Mouse (Mus musculus) heart, embryonic 16.5 days (tissue): ENCODE data around the gene Gabarapl2. TPM values are rescaled to one million over a fixed set of nuclear protein-coding genes. Genes with fewer than 3 reads are reported as not detected.

ENCODE experiments used
- ATAC-seq: fragments of 200-750 bp; cut with Nextera tagmentation; replicated peaks from 2 replicates; pipeline ENCODE4 v1.8.0; 2017; ENCODE audit warnings: moderate number of reproducible peaks; ENCODE audit not compliant: insufficient read depth, low FRiP score; ENCODE audit errors: extremely low read depth
- H3K27ac ChIP-seq: fragments of 300-500 bp; sonication (generic); 2 replicates; pipeline ENCODE4 v1.5.1; 2014; ENCODE audit warnings: mild to moderate bottlenecking, low read length, control low read depth, moderate library complexity
- H3K27me3 ChIP-seq: fragments of 300-500 bp; sonication (generic); 2 replicates; pipeline ENCODE4 v1.6.1; 2014; ENCODE audit warnings: low read length, mixed read lengths; ENCODE audit not compliant: control insufficient read depth, insufficient read depth
- H3K36me3 ChIP-seq: fragments of 300-500 bp; sonication (generic); 2 replicates; pipeline ENCODE4 v1.6.1; 2014; ENCODE audit not compliant: control insufficient read depth, insufficient read depth
- H3K4me1 ChIP-seq: fragments of 300-500 bp; sonication (generic); 2 replicates; pipeline ENCODE4 v1.6.1; 2014; ENCODE audit warnings: low read length, mixed read lengths; ENCODE audit not compliant: control insufficient read depth, insufficient read depth
- H3K4me2 ChIP-seq: fragments of 300-500 bp; sonication (generic); 2 replicates; pipeline ENCODE4 v1.6.1; 2014; ENCODE audit warnings: low read depth, mild to moderate bottlenecking, control low read depth, low read length
- H3K4me3 ChIP-seq: fragments of 300-500 bp; sonication (generic); 2 replicates; pipeline ENCODE4 v1.5.1; 2014; ENCODE audit warnings: mild to moderate bottlenecking, control low read depth, low read length
- H3K9ac ChIP-seq: fragments of 300-500 bp; sonication (generic); 2 replicates; pipeline ENCODE4 v1.6.1; 2014; ENCODE audit warnings: low read length, control low read depth
- H3K9me3 ChIP-seq: fragments of 300-500 bp; sonication (generic); replicated peaks from 2 replicates; pipeline ENCODE4 v1.6.1; 2016; ENCODE audit warnings: low read length; ENCODE audit not compliant: control insufficient read depth
- WGBS: fragments of 180-500 bp; shearing (Covaris S2); extraction: QIAGEN DNeasy Blood & Tissue Kit; methylation state at CpG from one replicate; pipeline ENCODE4 v1.1.7; 2014; 5-methylcytosine and 5-hydroxymethylcytosine counted together
- polyA plus RNA-seq: library from polyadenylated mRNA; unstranded; fragments of >200 nt; fragmentation: Nextera tagmentation; extraction: Ambion mirVana; gene quantifications from 2 replicates; pipeline ENCODE4 v1.2.1, GENCODE M21; 2015

The Gabarapl2 gene
- polyA plus RNA-seq, 1 experiment from 2014 or later: 211 TPM

GRCm38 (mm10) chr8:111943544-111943943 lies 3.0 kb downstream of the Gabarapl2 start:
- Histone ChIP-seq H3K4me3 (no peak overlapping the region), H3K27ac (no peak overlapping the region), H3K9ac (no peak overlapping the region), H3K36me3 (peaks cover 18% of the 10 kb centered on the region), H3K4me1 (peaks cover 14% of the 10 kb centered on the region), H3K27me3 (no peaks in the 10 kb centered on the region), H3K9me3 (no peaks in the 10 kb centered on the region), H3K4me2 (no peak overlapping the region)
- WGBS: 89% methylated on average over 2 of the region's 2 CpGs
- ATAC-seq: no peak

DNA sequence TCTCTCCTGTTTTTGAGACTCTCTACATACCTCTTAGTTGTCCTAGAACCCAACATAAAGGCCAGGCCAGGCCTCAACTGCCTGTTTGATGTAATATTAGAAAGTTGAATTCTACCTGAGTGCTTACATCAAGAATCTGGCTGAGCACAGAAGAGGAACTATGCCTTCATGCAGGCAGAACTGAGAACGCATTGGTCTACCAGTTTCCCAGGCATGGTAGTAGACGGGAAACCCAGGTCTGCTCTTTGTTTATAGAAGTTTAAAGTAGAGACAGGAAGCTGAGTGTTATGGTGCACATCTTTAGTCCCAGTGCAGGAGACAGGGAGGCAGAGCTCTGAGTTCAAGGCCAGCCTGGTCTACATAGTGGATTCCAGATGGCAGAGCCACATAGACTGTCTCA lies 6.6 kb downstream of the Gabarapl2 start:
- WGBS: 89% methylated on average over 2 of the region's 2 CpGs
- no peak overlapping the region for H3K9ac ChIP-seq

GRCm38 (mm10) chr8:111947954-111948353 lies 7.5 kb downstream of the Gabarapl2 start:
- no peak overlapping the region for H3K4me3 ChIP-seq
- H3K4me2 ChIP-seq: no peak overlapping the region
- H3K9me3 ChIP-seq: no peaks in the 10 kb centered on the region
- peaks cover 34% of the 10 kb centered on the region for H3K36me3 ChIP-seq
- H3K27me3 ChIP-seq: no peaks in the 10 kb centered on the region
- no peak overlapping the region for H3K27ac ChIP-seq
- 90% methylated on average over 8 of the region's 8 CpGs for WGBS
- no peak overlapping the region for H3K9ac ChIP-seq
- ATAC-seq: no peak
- no peaks in the 10 kb centered on the region for H3K4me1 ChIP-seq

More for the DNA sequence above, 6.6 kb downstream of the Gabarapl2 start:
- no peak overlapping the region for H3K4me2 ChIP-seq
- H3K27me3 ChIP-seq: no peaks in the 10 kb centered on the region
- H3K27ac ChIP-seq: no peak overlapping the region
- no peaks in the 10 kb centered on the region for H3K4me1 ChIP-seq
- no peak overlapping the region for H3K4me3 ChIP-seq
- no peak for ATAC-seq
- no peaks in the 10 kb centered on the region for H3K9me3 ChIP-seq
- peaks cover 31% of the 10 kb centered on the region for H3K36me3 ChIP-seq

DNA sequence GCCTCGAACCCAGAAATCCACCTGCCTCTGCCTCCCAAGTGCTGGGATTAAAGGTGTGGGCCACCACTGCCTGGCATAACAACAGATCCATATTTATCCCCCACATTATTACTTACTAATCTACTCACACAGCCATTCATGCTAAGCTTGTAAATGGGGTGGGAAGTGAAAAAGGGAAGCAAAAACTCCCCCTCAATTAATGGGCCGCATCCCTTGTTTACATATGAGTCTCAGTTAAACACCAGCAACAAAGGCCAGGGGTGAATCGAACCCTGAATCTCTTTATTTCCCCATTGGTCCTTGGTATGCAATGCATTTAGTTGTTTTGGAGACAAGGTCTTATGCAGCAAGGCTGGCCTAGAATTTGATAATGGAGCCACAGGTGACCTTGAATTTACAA lies 10.3 kb downstream of the Gabarapl2 start:
- ATAC-seq: no peak
- Histone ChIP-seq H3K9ac (no peak overlapping the region), H3K4me3 (no peak overlapping the region), H3K4me1 (no peaks in the 10 kb centered on the region), H3K27ac (no peak overlapping the region), H3K4me2 (no peak overlapping the region), H3K9me3 (no peaks in the 10 kb centered on the region), H3K27me3 (no peaks in the 10 kb centered on the region), H3K36me3 (peaks cover 42% of the 10 kb centered on the region)
- 91% methylated on average over 3 of the region's 3 CpGs for WGBS

DNA sequence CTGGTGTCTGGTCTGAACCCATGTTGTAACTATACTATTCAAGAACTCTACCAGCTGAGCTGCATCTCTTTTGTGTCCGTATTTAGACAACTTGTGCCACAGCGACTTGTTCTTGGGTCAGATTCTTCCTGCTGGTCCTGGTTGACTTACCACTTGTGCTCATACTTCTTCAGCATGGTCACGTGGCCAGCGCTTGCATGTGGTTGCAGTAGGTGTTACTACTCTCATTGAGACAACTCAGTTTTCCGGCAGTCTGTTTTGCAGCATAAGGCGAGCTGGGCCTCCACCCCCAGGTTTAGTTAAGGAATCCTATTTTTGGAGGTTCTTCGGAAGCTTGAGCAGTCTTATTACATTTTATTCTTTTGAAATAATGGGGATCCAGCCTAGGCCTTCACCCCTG lies 10.8 kb downstream of the Gabarapl2 start:
- no peak for ATAC-seq
- WGBS: 91% methylated on average over 7 of the region's 7 CpGs
- peaks cover 43% of the 10 kb centered on the region for H3K36me3 ChIP-seq
- no peaks in the 10 kb centered on the region for H3K27me3 ChIP-seq
- no peak overlapping the region for H3K27ac ChIP-seq
- H3K4me3 ChIP-seq: no peak overlapping the region
- no peaks in the 10 kb centered on the region for H3K4me1 ChIP-seq
- H3K4me2 ChIP-seq: no peak overlapping the region
- no peaks in the 10 kb centered on the region for H3K9me3 ChIP-seq
- no peak overlapping the region for H3K9ac ChIP-seq

DNA sequence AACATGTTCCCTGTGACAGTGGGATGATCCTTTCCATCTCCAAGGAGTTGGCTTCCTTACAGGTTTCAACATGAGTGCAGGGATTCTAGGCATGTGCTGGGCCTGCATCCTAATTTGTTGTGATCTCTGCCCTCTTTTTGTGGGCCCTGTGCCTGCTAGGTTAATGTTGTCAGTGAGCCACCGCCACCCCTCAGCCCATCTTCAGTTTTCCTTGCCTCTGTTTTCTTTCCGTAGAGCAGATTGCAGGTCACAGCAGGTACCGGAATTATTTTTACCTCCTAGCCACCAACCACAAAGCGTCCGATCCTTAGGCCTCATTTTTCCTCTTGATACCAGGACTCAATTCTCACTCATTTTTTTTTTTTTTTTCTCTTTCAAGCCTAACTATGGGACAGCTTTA lies 11.4 kb downstream of the Gabarapl2 start:
- H3K9me3 ChIP-seq: no peaks in the 10 kb centered on the region
- ATAC-seq: no peak
- H3K9ac ChIP-seq: no peak overlapping the region
- 94% methylated on average over 5 of the region's 5 CpGs for WGBS
- H3K27me3 ChIP-seq: no peaks in the 10 kb centered on the region
- H3K4me1 ChIP-seq: no peaks in the 10 kb centered on the region
- peaks cover 47% of the 10 kb centered on the region for H3K36me3 ChIP-seq
- no peak overlapping the region for H3K4me3 ChIP-seq
- no peak overlapping the region for H3K4me2 ChIP-seq
- no peak overlapping the region for H3K27ac ChIP-seq

DNA sequence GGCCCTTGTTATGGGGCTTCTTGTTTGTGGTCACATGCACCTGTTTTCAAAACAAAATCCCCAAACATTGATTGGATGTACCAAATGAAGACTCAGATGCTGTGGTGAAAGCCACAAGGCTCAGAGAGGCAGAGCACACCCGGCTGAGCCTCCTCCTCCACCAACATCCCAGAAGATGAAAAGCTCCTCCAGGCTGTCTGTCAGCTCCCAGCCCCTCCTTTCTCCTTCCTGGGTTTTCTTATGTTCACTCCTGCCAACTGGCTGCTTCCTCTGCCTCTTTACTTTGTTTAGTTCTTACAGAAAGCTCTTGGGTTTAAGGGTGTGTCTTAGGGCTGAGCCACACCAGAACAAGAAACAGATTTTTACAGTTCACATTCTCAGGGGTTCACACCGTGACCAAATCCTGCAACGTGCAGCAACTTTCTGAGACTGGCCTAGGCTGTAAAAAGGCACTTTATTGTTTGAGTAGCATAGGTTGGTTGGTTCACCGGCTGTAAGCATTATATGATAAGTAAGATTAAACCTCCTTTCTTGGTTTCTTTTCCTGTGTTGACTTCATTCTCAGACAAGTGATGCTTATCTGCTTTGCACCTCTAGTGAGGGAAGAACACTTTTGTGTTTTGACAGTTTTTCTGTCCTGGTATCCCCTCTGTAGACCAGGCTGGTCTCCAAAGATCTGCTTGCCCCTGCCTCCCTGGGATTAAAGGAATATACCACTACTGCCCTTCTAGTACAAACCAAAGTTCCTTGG lies 14.5 kb downstream of the Gabarapl2 start:
- 73% methylated on average over 4 of the region's 4 CpGs for WGBS
- H3K27ac ChIP-seq: no peak overlapping the region
- peaks cover 39% of the 10 kb centered on the region for H3K36me3 ChIP-seq

DNA sequence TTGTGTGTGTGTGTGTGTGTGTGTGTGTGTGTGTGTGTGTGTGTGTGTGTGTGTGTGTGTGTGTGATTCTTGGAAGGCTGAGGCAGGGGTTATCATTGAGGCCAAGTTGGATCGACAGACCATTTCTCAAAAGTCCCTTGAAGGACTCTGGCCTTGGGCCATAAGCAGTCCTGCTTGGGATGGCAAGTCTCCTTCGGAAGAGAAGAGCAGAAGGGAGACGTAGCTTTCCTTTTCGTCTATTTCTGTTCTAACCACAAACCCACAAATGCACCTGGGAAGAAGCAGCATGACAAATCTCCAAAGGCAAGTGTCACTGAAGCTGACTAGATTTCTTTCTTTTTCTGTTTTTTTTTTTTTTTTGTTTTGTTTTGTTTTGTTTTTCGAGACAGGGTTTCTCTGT lies 15.4 kb downstream of the Gabarapl2 start:
- no peak overlapping the region for H3K27ac ChIP-seq

More for the DNA sequence above, 14.5 kb downstream of the Gabarapl2 start:
- no peak for ATAC-seq
- Histone ChIP-seq H3K9me3 (no peaks in the 10 kb centered on the region), H3K9ac (no peak overlapping the region), H3K4me1 (no peaks in the 10 kb centered on the region), H3K4me2 (no peak overlapping the region), H3K4me3 (no peak overlapping the region), H3K27me3 (no peaks in the 10 kb centered on the region)

DNA sequence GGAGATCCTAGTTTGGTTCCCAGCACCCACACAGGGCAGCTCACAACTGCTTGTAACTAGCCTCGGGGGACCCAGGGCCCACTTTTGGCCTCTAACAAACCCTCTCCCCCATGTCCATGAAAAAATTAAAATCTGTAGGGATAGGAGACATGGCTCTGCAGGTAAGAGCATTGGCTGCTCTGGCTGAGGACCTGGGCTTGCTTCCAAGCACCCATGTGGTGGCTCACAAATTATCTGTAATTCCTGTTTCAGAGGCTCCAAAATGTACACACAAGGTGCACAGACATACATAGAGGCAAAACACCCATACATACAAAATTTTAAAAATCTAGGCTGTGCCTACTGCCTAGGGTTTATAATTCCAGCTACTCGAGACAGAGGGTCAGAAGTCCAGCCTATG lies 16.7 kb downstream of the Gabarapl2 start:
- Histone ChIP-seq H3K4me1 (no peaks in the 10 kb centered on the region; the same call in 1 of the 2 replicates), H3K27ac (no peak overlapping the region), H3K4me2 (no peak overlapping the region), H3K9ac (no peak overlapping the region), H3K36me3 (peaks cover 29% of the 10 kb centered on the region), H3K27me3 (no peaks in the 10 kb centered on the region), H3K4me3 (no peak overlapping the region), H3K9me3 (no peaks in the 10 kb centered on the region)
- no peak for ATAC-seq
- WGBS: 90% methylated on average over 2 of the region's 2 CpGs

More for the DNA sequence above, 15.4 kb downstream of the Gabarapl2 start:
- H3K4me2 ChIP-seq: no peak overlapping the region
- 81% methylated on average over 5 of the region's 5 CpGs for WGBS
- no peak for ATAC-seq
- no peak overlapping the region for H3K9ac ChIP-seq
- no peaks in the 10 kb centered on the region for H3K9me3 ChIP-seq
- H3K27me3 ChIP-seq: no peaks in the 10 kb centered on the region
- H3K36me3 ChIP-seq: peaks cover 39% of the 10 kb centered on the region
- H3K4me1 ChIP-seq: no peaks in the 10 kb centered on the region
- no peak overlapping the region for H3K4me3 ChIP-seq
